Mouse (Mus musculus) small intestine, adult 2 months (tissue): ENCODE measurements around the gene Lclat1.

ENCODE experiments used
- CTCF ChIP-seq: fragments of 200-500 bp; IDR thresholded peaks from 2 replicates; pipeline ENCODE4 v1.5.1; 2012; ENCODE audit warnings: low read depth, mild to moderate bottlenecking, control low read depth, inconsistent platforms, low read length, moderate library complexity, mixed read lengths; ENCODE audit not compliant: insufficient replicate concordance, insufficient read length; ENCODE audit errors: extremely low read depth
- POLR2A ChIP-seq: fragments of 200-500 bp; IDR thresholded peaks from 2 replicates; pipeline ENCODE4 v1.6.1; 2012; ENCODE audit warnings: low read depth, mild to moderate bottlenecking, control low read depth, inconsistent platforms, low read length, moderate library complexity

GRCm38 (mm10) chr17:73230340-73230989 lies 122.7 kb downstream of the Lclat1 start:
- TF ChIP-seq POLR2A (no peak), CTCF (no peak)
